Mouse (Mus musculus) liver, postnatal 0 days (tissue): Measurements from ENCODE around the gene Agbl1.

Source experiments
- CTCF ChIP-seq: sonication (generic); IDR thresholded peaks from 2 replicates; pipeline ENCODE4 v1.5.1; 2016; ENCODE audit warnings: antibody characterized with exemption, low read depth
- EP300 ChIP-seq: IDR thresholded peaks from 2 replicates; pipeline ENCODE4 v1.6.1; 2016; ENCODE audit warnings: antibody characterized with exemption, low read depth, mild to moderate bottlenecking

DNA sequence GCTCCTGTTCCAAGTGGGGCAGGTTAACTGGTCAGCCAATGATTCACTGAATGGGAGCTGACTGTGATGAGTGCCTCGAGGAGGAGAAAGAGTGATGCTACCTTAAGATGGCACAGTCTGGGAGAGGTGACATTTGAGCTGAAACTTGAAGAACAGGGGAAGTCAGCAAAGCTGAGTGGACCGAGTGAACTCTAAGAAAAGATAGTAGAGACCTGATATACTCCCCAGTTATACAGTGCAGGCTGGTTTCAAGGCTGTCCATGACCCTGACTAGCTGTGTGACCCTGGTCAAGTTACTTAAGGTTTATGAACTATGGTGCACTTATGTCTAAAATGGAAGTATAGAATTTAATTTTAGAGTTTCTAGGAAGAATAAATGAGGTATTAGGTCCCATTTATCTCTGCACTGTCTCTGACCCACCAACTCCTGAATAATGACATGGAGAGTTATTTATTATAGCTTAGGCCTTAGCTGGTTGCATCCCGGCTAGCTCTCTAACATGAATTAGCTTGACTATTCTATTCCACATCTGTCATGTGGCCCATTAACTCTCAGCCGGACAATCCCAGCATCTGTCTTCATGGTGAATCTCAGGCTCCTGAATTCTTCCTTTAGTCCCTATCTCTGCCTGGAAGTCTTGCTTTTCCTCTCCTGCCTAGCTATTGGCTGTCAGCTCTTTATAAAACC, 92.3 kb downstream of the Agbl1 start:
- TF ChIP-seq CTCF (no peak), EP300 (no peak)
